Comparison of ENCODE assay signal across 9 mouse cellular contexts in the genomic region with DNA sequence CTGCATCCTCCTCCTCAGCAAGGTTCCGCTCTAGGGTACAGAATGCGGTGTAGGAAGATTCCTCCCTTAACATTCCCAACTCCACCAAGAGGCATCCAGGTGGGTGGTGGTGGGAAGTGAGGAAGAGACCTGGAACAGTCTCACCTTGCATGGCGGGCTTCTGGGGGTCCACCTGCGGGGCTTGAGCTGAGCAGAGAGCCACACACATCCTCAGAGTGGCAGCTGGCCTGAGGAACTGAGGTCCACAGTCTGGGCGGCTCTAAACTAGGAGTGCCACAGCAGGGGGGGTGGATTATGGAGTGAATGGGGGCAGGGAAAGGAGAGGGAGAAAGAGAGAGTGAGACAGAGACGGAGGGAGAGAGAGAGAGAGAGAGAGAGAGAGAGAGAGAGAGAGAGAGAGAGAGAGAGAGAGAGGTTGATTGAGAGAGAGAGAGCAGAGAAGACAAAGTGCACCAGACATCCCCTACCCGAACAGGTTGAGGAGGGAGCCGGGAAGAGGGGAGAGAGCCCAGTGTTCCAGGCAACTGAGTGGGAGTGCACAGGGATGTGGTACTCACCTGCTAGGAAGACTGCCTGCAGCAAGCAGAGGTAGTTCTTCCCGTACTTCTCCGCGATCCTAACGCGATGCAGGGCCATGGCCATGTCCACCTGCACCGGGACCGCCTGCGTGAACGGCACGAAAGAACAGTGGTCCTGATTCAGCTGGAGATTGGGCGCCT. TPM values are rescaled to one million over a fixed set of nuclear protein-coding genes. Genes with fewer than 3 reads are reported as not detected.
DNase-seq lines count a peak whose midpoint lies in the region; ATAC-seq lines count a peak whose summit lies in the region.
"Had no signal": no experiment of that assay in that cellular context is flagged by ENCODE, and none has a peak within 500 bp of the region (broad histone marks: within the 10 kb centered on the region; RNA-seq: fewer than 3 reads in every experiment).

No protein-coding gene starts in this region.

- H3K4me3 ChIP-seq in heart, embryonic 12.5 days: peak overlapping the region; percentile 45
- H3K4me3 ChIP-seq in forebrain, embryonic 13.5 days: peak overlapping the region; percentile 45
- no peak overlapping the region for H3K4me3 ChIP-seq in liver, embryonic 16.5 days (ENCODE audit: low read depth, low read length)

- peak overlapping the region; percentile 91 for H3K4me2 ChIP-seq in heart, embryonic 12.5 days
- peak overlapping the region; percentile 77 for H3K4me2 ChIP-seq in forebrain, embryonic 13.5 days
- 0 out of 2 replicates have a peak overlapping the region, but pooled peaks have one; percentile 6 for H3K4me2 ChIP-seq in liver, embryonic 16.5 days (ENCODE audit: low read depth, low read length)

- no peaks in the 10 kb centered on the region for H3K36me3 ChIP-seq in heart, embryonic 12.5 days
- no peaks in the 10 kb centered on the region for H3K36me3 ChIP-seq in forebrain, embryonic 13.5 days (ENCODE audit: poor library complexity, severe bottlenecking)
- H3K36me3 ChIP-seq in liver, embryonic 16.5 days (ENCODE audit: control insufficient read depth, insufficient read depth): no peaks in the 10 kb centered on the region

- ATAC-seq in heart, embryonic 12.5 days (ENCODE audit: insufficient number of reproducible peaks, low FRiP score): no peak
- peak; percentile 70 for ATAC-seq in forebrain, embryonic 13.5 days
- no peak for ATAC-seq in liver, embryonic 16.5 days (ENCODE audit: low read depth)
- no peak for ATAC-seq in megakaryocyte-erythroid progenitor cell, adult 5-6 weeks (replicated peaks; ENCODE audit: low FRiP score, low TSS enrichment, poor library complexity, severe bottlenecking)

- peaks cover 14% of the 10 kb centered on the region for H3K27me3 ChIP-seq in heart, embryonic 12.5 days (replicated peaks)
- peaks cover 3% of the 10 kb centered on the region; the same call in 1 of the 2 replicates for H3K27me3 ChIP-seq in forebrain, embryonic 13.5 days
- H3K27me3 ChIP-seq in liver, embryonic 16.5 days (ENCODE audit: control insufficient read depth, insufficient read depth, low read depth, low read length): peaks cover 18% of the 10 kb centered on the region

- no peaks in the 10 kb centered on the region for H3K9me3 ChIP-seq in heart, embryonic 12.5 days (replicated peaks)
- H3K9me3 ChIP-seq in forebrain, embryonic 13.5 days (replicated peaks): no peaks in the 10 kb centered on the region
- H3K9me3 ChIP-seq in liver, embryonic 16.5 days (replicated peaks; ENCODE audit: control insufficient read depth, low read length): no peaks in the 10 kb centered on the region

- 0 out of 2 replicates have a peak, but pooled peaks cover 2% of the 10 kb centered on the region for H3K4me1 ChIP-seq in heart, embryonic 12.5 days (replicated peaks)
- H3K4me1 ChIP-seq in forebrain, embryonic 13.5 days: no peaks in the 10 kb centered on the region; the same call in 1 of the 2 replicates
- H3K4me1 ChIP-seq in liver, embryonic 16.5 days (ENCODE audit: control insufficient read depth, low read depth, low read length): no peaks in the 10 kb centered on the region

- DNase-seq in heart, adult 18-20 months: no peak
- peak; percentile 9 for DNase-seq in Muller cell, postnatal 12 days (ENCODE audit: inconsistent ontology term)
- DNase-seq in urinary bladder, postnatal 10 days (ENCODE audit: low spot score): no peak
- DNase-seq in cerebellum, adult 11-12 months: no peak

- no peak overlapping the region for H3K27ac ChIP-seq in heart, embryonic 12.5 days (ENCODE audit: poor library complexity, severe bottlenecking)
- H3K27ac ChIP-seq in forebrain, embryonic 13.5 days: no peak overlapping the region
- H3K27ac ChIP-seq in liver, embryonic 16.5 days (ENCODE audit: low read length): no peak overlapping the region

- 7% methylated on average over 19 of the region's 19 CpGs for WGBS in heart, embryonic 12.5 days
- WGBS in forebrain, embryonic 13.5 days: 7% methylated on average over 18 of the region's 19 CpGs
- WGBS in liver, embryonic 16.5 days (ENCODE audit: insufficient replicate concordance): 13% methylated on average over 19 of the region's 19 CpGs

- 0 out of 2 replicates have a peak overlapping the region, but pooled peaks have one; percentile 34 for H3K9ac ChIP-seq in heart, embryonic 12.5 days
- peak overlapping the region; percentile 51 for H3K9ac ChIP-seq in forebrain, embryonic 13.5 days
- no peak overlapping the region for H3K9ac ChIP-seq in liver, embryonic 16.5 days (ENCODE audit: low read depth, low read length)

RNA-seq across cellular contexts. Expression of gene Mcf2, which starts 0.7 kb away (rescaled TPM):
- polyA plus RNA-seq in heart, embryonic 12.5 days (2016; fragmentation: Nextera tagmentation; extraction: Ambion mirVana): 0.05 and 0.28 TPM in 2 replicates
- total RNA-seq in heart, adult 18-20 months (2021): not detected
- polyA plus RNA-seq in forebrain, embryonic 13.5 days (2015; fragmentation: Nextera tagmentation; extraction: Ambion mirVana): 0.67 and 0.69 TPM in 2 replicates
- not detected in 2 replicates for polyA plus RNA-seq in liver, embryonic 16.5 days (2015; fragmentation: Nextera tagmentation; extraction: Ambion mirVana)
- total RNA-seq in megakaryocyte-erythroid progenitor cell, adult 5-6 weeks (2014; fragmentation: Nextera tagmentation): not detected in 2 replicates
- total RNA-seq in megakaryocyte-erythroid progenitor cell, adult 5-6 weeks (2017): 0.23 TPM in 1 of 2 replicates, not detected in the other
- total RNA-seq: MEL had no signal

Comparison
In these comparisons a context has a peak if more than half of its experiments do, and no peak if none do; other contexts are left out.
1. H3K4me2 ChIP-seq: peak in every context shown above with its lines; median percentile 91 in heart, embryonic 12.5 days; 77 in forebrain, embryonic 13.5 days; 6 in liver, embryonic 16.5 days.